Mouse (Mus musculus): Measurements from ENCODE around the gene Nab1. TPM values are rescaled to one million over a fixed set of nuclear protein-coding genes. Genes with fewer than 3 reads are reported as not detected.

Nab1 gene
- polyA plus RNA-seq, 1 experiment from 2014 or later = 11.6 TPM

DNA sequence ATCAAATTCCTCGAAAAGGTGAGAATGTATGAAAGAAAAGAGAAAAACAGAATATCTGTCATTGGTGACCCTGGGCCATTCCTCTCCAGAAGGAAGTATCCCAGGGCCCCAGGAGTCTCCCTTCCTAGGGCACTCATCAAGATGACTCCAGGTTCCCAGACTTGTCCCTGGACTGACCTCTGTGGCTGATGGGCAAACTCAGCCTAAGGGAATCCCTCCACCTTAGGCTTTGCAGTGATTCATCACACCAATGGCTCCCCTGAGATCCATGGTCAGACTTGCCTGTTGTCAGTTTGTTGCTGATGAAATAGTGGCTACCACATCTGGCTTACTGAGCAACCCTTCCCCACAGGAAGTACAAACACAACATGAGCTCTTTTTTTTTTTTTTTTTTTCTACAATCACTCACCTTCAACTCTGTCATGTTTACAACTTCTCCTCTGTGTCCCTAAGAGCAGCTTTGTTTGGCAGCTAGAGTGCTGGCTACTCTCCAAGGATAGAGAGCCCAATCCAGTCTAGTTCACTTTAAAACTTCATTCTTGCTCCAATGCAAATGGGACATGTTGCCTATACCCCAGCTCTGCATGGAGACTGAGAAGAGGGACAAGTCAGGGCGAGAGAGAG, 72.5 kb downstream of the Nab1 start:
- H3K36me3 ChIP-seq = no peaks in the 10 kb centered on the region
- no peak for ATAC-seq (ENCODE audit: low FRiP score, low read depth)
- no peak overlapping the region for H3K9ac ChIP-seq
- H3K27ac ChIP-seq = no peak overlapping the region
- no peaks in the 10 kb centered on the region for H3K4me1 ChIP-seq
- no peaks in the 10 kb centered on the region for H3K9me3 ChIP-seq
- WGBS = 76% methylated on average over 2 of the region's 2 CpGs
- H3K4me3 ChIP-seq = no peak overlapping the region
- no peaks in the 10 kb centered on the region for H3K27me3 ChIP-seq (replicated peaks)
- no peak overlapping the region for H3K4me2 ChIP-seq (replicated peaks)

DNA sequence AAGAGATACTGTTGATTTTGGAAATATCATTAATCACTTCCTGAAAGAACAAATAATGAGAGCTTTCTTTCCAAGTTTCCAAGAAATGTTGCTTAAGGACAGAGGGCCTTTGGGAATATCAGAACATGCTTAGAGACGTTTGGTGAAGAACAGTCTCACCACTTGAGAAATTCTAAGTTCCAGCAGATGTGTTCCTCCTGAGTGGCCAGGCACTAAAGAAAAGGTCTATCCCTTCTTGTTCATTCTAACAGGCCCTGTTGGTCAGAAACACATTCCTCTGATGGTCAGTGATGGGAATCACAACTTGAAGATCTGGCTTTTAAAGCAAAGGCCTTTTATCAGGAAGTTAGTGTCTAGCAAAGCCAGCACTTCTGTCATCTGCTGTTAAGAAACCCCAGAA, 76.6 kb downstream of the Nab1 start:
- Histone ChIP-seq H3K4me1 (no peaks in the 10 kb centered on the region), H3K4me3 (no peak overlapping the region), H3K9ac (no peak overlapping the region), H3K27ac (no peak overlapping the region), H3K9me3 (no peaks in the 10 kb centered on the region), H3K27me3 (replicated peaks) (no peaks in the 10 kb centered on the region), H3K36me3 (no peaks in the 10 kb centered on the region), H3K4me2 (replicated peaks) (no peak overlapping the region)
- WGBS = 81% methylated on average over 1 of the region's 1 CpGs
- no peak for ATAC-seq (ENCODE audit: low FRiP score, low read depth)

DNA sequence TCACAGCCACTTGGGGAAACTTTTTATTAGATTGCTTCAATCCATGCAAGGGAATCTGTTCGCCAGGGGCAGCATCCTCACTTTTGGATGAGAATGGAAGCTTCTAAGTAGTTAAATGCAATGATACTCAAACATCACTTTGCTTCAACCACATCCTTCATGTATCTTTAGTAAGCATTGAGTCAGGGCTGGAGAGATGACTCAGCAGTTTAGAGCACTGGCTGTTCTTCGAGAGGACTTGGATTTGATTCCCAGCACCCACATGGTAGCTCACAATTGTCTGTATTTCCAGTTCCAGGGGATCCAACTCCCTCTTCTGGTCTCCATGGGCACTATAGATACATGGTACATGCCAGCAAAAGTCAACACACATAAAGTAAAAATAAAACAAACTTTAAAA, 77.4 kb downstream of the Nab1 start:
- WGBS = 83% methylated on average over 2 of the region's 2 CpGs
- no peaks in the 10 kb centered on the region for H3K36me3 ChIP-seq

DNA sequence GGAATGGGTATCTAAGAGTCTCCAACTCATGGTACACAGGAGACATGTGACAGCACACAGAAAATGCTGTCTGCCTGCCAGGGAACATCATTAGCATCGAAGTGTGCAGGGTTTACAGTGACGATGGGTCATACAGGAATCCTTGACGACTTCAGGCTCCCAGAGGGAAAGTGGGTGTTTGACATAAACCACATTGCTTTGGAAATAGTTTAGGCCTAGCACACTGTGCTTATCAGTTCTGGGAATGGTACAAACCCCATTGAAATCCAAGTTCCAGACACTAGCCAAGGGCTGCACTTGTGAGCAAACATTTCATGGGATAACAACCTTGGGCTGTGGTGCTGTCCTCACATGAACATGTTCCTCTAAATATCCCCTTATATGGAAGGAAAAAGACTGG, 78.3 kb downstream of the Nab1 start:
- no peak for ATAC-seq (ENCODE audit: low FRiP score, low read depth)
- Histone ChIP-seq H3K27me3 (replicated peaks) (no peaks in the 10 kb centered on the region), H3K4me2 (replicated peaks) (no peak overlapping the region), H3K9ac (no peak overlapping the region), H3K9me3 (no peaks in the 10 kb centered on the region), H3K27ac (no peak overlapping the region), H3K4me1 (no peaks in the 10 kb centered on the region), H3K36me3 (no peaks in the 10 kb centered on the region), H3K4me3 (no peak overlapping the region)
- WGBS = 88% methylated on average over 3 of the region's 3 CpGs

More for the DNA sequence above, 77.4 kb downstream of the Nab1 start:
- Histone ChIP-seq H3K9ac (no peak overlapping the region), H3K27ac (no peak overlapping the region), H3K4me2 (replicated peaks) (no peak overlapping the region), H3K9me3 (no peaks in the 10 kb centered on the region), H3K27me3 (replicated peaks) (no peaks in the 10 kb centered on the region), H3K4me1 (no peaks in the 10 kb centered on the region), H3K4me3 (no peak overlapping the region)
- ATAC-seq (ENCODE audit: low FRiP score, low read depth) = no peak

DNA sequence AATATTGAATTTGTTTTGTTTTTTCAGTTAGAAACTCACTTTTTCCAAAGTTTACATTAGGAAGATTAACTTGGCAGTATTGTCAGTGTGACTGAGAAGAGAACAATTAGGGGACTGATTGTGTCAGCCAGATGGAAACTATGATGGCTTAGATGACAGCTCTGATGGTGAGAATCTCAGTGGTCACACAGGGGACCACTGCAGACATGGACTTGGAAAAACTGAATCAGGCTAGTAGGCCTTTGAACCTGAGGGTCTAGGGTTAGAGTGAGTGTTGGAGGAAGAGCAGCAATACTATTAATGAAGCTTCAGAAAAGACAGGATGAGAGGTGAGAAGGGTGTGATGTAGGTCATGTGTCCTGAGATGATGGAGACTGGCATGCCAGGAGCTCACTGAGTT, 78.9 kb downstream of the Nab1 start:
- Histone ChIP-seq H3K27me3 (replicated peaks) (no peaks in the 10 kb centered on the region), H3K27ac (no peak overlapping the region), H3K9ac (no peak overlapping the region), H3K36me3 (no peaks in the 10 kb centered on the region), H3K4me2 (replicated peaks) (no peak overlapping the region), H3K4me3 (no peak overlapping the region), H3K4me1 (no peaks in the 10 kb centered on the region), H3K9me3 (no peaks in the 10 kb centered on the region)
- no peak for ATAC-seq (ENCODE audit: low FRiP score, low read depth)

DNA sequence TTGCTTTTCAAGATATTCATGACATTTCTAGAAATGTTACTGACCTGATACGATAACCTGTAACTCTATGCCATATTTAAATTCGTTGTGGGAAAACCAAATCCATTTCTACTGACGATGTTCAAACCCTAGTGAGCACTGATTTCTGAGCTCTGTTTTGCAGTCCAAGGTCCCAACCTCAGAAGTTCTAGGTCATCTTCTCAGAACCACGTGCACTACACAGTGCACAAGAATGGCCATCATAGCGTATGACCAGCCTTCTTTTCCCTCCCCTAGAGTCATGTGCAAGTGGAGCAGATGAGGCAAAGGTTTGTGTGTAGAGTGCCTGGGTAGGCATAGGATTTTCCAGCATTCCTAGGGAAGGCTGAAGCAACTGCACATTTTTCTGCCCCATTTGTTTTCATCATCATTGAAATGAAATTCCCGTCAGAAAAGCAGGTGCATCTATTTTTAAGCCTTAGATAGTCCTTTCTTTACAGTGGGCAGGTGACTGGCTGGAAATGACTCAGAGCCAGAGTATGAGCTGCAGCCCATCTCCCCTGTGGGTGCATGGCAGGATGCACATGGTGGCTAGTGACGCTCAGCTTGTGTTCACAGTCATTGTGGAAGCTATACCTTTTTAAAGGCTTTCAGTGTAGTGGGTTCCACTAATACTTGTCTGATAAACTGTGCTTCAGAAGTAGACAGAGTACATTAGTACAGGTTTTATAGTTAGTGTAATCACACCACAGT, 81.2 kb downstream of the Nab1 start:
- WGBS = 89% methylated on average over 7 of the region's 7 CpGs
- Histone ChIP-seq H3K9ac (no peak overlapping the region), H3K9me3 (no peaks in the 10 kb centered on the region), H3K27me3 (replicated peaks) (no peaks in the 10 kb centered on the region), H3K4me2 (replicated peaks) (no peak overlapping the region), H3K27ac (no peak overlapping the region), H3K36me3 (no peaks in the 10 kb centered on the region), H3K4me3 (no peak overlapping the region), H3K4me1 (no peaks in the 10 kb centered on the region)
- ATAC-seq (ENCODE audit: low FRiP score, low read depth) = no peak

Other genes starting within 250 kb of the Nab1 start
- 8.1 and 9.1 TPM in 2 replicates for gene Nemp2, start 130.0 kb upstream of the Nab1 start, polyA plus RNA-seq (2016; fragmentation: Nextera tagmentation; extraction: Ambion mirVana)
- 6.7 and 8.0 TPM in 2 replicates for gene Mfsd6, start 226.8 kb upstream of the Nab1 start, polyA plus RNA-seq (2016; fragmentation: Nextera tagmentation; extraction: Ambion mirVana)